Mouse (Mus musculus) neutrophil, adult 59 days (primary cell): ENCODE data around the gene Sf3b3. TPM values are rescaled to one million over a fixed set of nuclear protein-coding genes. Genes with fewer than 3 reads are reported as not detected.

Experiments
- total RNA-seq, 2 experiments: library from RNA; stranded (reverse); gene quantifications; 1 replicate in 1 of 2; 2 replicates in 1 of 2; pipeline ENCODE4 v1.2.4; 2023

Sf3b3 gene
- total RNA-seq = 10 to 100 TPM; 57.6 to 60.4 TPM

DNA sequence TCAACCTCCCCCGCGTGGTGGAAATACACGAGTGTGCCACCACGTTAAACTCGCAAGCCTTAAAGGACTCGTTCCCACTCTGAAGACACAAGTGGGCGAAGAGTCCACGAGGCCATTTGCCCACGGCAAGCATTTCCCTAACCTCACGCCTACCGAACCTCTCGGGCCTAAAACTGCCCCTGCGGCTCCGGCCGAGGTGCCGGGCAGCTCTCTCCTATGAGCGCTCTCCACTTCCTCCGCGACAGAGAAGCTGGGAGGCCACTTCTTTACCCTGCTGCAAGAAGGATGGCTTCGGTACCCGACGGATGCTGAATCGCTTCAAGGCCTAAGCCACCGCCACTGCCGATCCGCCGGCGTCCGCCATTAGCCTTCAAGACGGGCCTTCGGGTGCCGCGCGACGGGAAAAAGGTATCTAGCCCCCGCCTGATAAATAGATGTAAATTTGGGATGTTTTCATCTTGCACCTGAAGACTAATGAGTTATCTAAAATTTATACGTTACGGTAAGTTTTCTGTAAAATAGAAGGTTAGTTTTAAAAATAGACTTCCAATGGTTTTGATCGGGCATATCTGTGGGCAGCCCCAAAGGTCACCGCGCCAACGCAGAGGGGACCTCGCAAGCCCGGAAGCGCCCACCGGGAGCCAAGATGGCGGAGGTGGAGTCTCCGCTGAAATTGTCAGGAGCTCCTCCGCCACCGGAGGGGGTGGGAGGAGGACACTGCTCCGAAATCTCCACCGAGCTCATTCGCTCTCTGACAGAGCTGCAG lies at the start of gene Sf3b3, which contains the start of gene Cog4:
TSS of gene Sf3b3 (minus strand) at position 383 of the 766 bp plus-strand sequence.
TSS of gene Cog4 (plus strand) at position 196 of the 766 bp plus-strand sequence.

DNA sequence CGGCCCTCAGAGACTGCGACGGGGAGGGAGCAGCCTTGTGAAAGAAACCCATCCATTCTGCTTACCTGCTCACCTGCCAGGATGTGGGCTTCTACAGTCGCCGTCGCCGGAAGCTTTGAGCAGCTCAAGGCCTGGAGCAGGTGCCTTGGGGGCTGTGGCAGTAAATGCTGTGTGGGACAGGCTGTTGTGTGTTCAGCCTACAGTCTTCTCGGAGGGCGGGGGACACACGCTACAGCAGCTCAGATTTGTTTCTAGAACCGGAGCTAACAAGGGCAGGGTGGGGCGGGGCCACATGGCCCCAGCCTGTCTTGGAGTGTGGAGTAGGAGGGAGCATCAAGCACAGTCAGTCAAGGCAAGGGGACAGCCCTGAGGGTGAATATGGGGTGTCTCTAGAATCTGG lies 40.9 kb downstream of the Sf3b3 start, which contains the start of gene Il34:
TSS of gene Il34 (minus strand) at position 256 of the 400 bp plus-strand sequence.

Other genes with a start within 250 kb of the Sf3b3 start
- gene Vac14, start 228.2 kb downstream of the Sf3b3 start, total RNA-seq = 10 to 100 TPM; 31.9 to 37.5 TPM
- under 1 TPM; 0.62 to 0.91 TPM for gene Mtss1l, start 125.3 kb downstream of the Sf3b3 start, total RNA-seq
- not detected for gene Il34, start 40.9 kb downstream of the Sf3b3 start, total RNA-seq
- 10 to 100 TPM; 46.2 to 51.8 TPM for gene Cog4, start 187 bp downstream of the Sf3b3 start, total RNA-seq
- 1 to 10 TPM; 7.6 to 7.8 TPM for gene Fuk, start 55.7 kb upstream of the Sf3b3 start, total RNA-seq
- gene St3gal2, start 73.1 kb upstream of the Sf3b3 start, total RNA-seq = 10 to 100 TPM; 36.6 to 40.1 TPM
- 10 to 100 TPM; 31.4 to 35.1 TPM for gene Ddx19a, start 151.0 kb upstream of the Sf3b3 start, total RNA-seq
- 1 to 10 TPM; 4.8 to 7.3 TPM for gene Ddx19b, start 185.0 kb upstream of the Sf3b3 start, total RNA-seq
- 10 to 100 TPM; 19.8 to 20.9 TPM for gene Aars, start 186.4 kb upstream of the Sf3b3 start, total RNA-seq
- gene Exosc6, start 209.6 kb upstream of the Sf3b3 start, total RNA-seq = 1 to 10 TPM; 1.9 to 7.0 TPM
- gene Clec18a, start 245.6 kb upstream of the Sf3b3 start, total RNA-seq = not detected
- 10 to 100 TPM; 10.9 to 14.1 TPM for gene Pdpr, start 247.8 kb upstream of the Sf3b3 start, total RNA-seq